Mouse (Mus musculus) midbrain, embryonic 12.5 days (tissue): ENCODE data around the gene Rarres1. TPM values are rescaled to one million over a fixed set of nuclear protein-coding genes. Genes with fewer than 3 reads are reported as not detected.

ENCODE experiments used
- ATAC-seq: fragments of 200-750 bp; cut with Nextera tagmentation; 2 replicates; pipeline ENCODE4 v1.8.0; 2017; ENCODE audit warnings: low read depth, moderate TSS enrichment, moderate library complexity; ENCODE audit not compliant: low FRiP score
- H3K27ac ChIP-seq: fragments of 300-500 bp; sonication (generic); replicated peaks from 2 replicates; pipeline ENCODE4 v1.5.1; 2016; ENCODE audit warnings: mild to moderate bottlenecking
- H3K27me3 ChIP-seq: fragments of 300-500 bp; sonication (generic); 2 replicates; pipeline ENCODE4 v1.6.1; 2016; ENCODE audit warnings: mild to moderate bottlenecking
- H3K36me3 ChIP-seq: fragments of 300-500 bp; sonication (generic); 2 replicates; pipeline ENCODE4 v1.6.1; 2016
- H3K4me1 ChIP-seq: fragments of 300-500 bp; sonication (generic); 2 replicates; pipeline ENCODE4 v1.6.1; 2016
- H3K4me2 ChIP-seq: fragments of 300-500 bp; sonication (generic); replicated peaks from 2 replicates; pipeline ENCODE4 v1.6.1; 2016; ENCODE audit warnings: mild to moderate bottlenecking, moderate library complexity
- H3K4me3 ChIP-seq: fragments of 300-500 bp; sonication (generic); 2 replicates; pipeline ENCODE4 v1.5.1; 2016; ENCODE audit warnings: mild to moderate bottlenecking
- H3K9ac ChIP-seq: fragments of 300-500 bp; sonication (generic); replicated peaks from 2 replicates; pipeline ENCODE4 v1.6.1; 2016; ENCODE audit warnings: mild to moderate bottlenecking, moderate library complexity
- H3K9me3 ChIP-seq: fragments of 300-500 bp; sonication (generic); 2 replicates; pipeline ENCODE4 v1.6.1; 2016; ENCODE audit warnings: mild to moderate bottlenecking
- WGBS: fragments of 180-500 bp; shearing (Covaris S2); methylation state at CpG from one replicate; pipeline ENCODE4 v1.1.7; 2016; 5-methylcytosine and 5-hydroxymethylcytosine counted together
- polyA plus RNA-seq: library from polyadenylated mRNA; unstranded; fragments of >200 nt; fragmentation: Nextera tagmentation; extraction: Ambion mirVana; gene quantifications from 2 replicates; pipeline ENCODE4 v1.2.1, GENCODE M21; 2016

Gene Rarres1
- polyA plus RNA-seq, 1 experiment from 2014 or later, result 1.1 TPM

- H3K27ac ChIP-seq, result no peak overlapping the region
- H3K36me3 ChIP-seq, result no peaks in the 10 kb centered on the region
- ATAC-seq, result no peak
- no peaks in the 10 kb centered on the region for H3K4me1 ChIP-seq
- H3K9me3 ChIP-seq, result no peaks in the 10 kb centered on the region
- H3K9ac ChIP-seq, result no peak overlapping the region
- no peak overlapping the region for H3K4me2 ChIP-seq
- H3K27me3 ChIP-seq, result no peaks in the 10 kb centered on the region
- H3K4me3 ChIP-seq, result no peak overlapping the region
- 79% methylated on average over 2 of the region's 2 CpGs for WGBS
These were observed 30.1 kb downstream of the Rarres1 start for GRCm38 (mm10) chr3:67485233-67485632.

GRCm38 (mm10) chr3:67482400-67482799, 32.9 kb downstream of the Rarres1 start:
- Histone ChIP-seq H3K27ac (no peak overlapping the region), H3K36me3 (no peaks in the 10 kb centered on the region), H3K4me3 (no peak overlapping the region), H3K9ac (no peak overlapping the region), H3K4me1 (no peaks in the 10 kb centered on the region), H3K27me3 (no peaks in the 10 kb centered on the region), H3K4me2 (no peak overlapping the region), H3K9me3 (no peaks in the 10 kb centered on the region)
- WGBS, result 94% methylated on average over 10 of the region's 10 CpGs
- ATAC-seq, result no peak

GRCm38 (mm10) chr3:67479806-67480205, 35.5 kb downstream of the Rarres1 start:
- Histone ChIP-seq H3K4me3 (no peak overlapping the region), H3K4me1 (no peaks in the 10 kb centered on the region), H3K27me3 (no peaks in the 10 kb centered on the region), H3K4me2 (no peak overlapping the region), H3K9ac (no peak overlapping the region), H3K36me3 (peaks cover 13% of the 10 kb centered on the region; the same call in 1 of the 2 replicates), H3K9me3 (no peaks in the 10 kb centered on the region), H3K27ac (no peak overlapping the region)
- ATAC-seq, result no peak
- 95% methylated on average over 11 of the region's 11 CpGs for WGBS

- no peaks in the 10 kb centered on the region for H3K4me1 ChIP-seq
- H3K9ac ChIP-seq, result no peak overlapping the region
- H3K27ac ChIP-seq, result no peak overlapping the region
- no peaks in the 10 kb centered on the region for H3K27me3 ChIP-seq
- H3K4me2 ChIP-seq, result no peak overlapping the region
- ATAC-seq, result no peak
- no peaks in the 10 kb centered on the region for H3K9me3 ChIP-seq
- H3K36me3 ChIP-seq, result peaks cover 26% of the 10 kb centered on the region
- WGBS, result 90% methylated on average over 6 of the region's 6 CpGs
- H3K4me3 ChIP-seq, result no peak overlapping the region
These were observed 41.9 kb downstream of the Rarres1 start for GRCm38 (mm10) chr3:67473438-67473837.

- H3K27me3 ChIP-seq, result no peaks in the 10 kb centered on the region
- H3K9ac ChIP-seq, result no peak overlapping the region
- H3K36me3 ChIP-seq, result peaks cover 39% of the 10 kb centered on the region
- H3K4me3 ChIP-seq, result no peak overlapping the region
- ATAC-seq, result no peak
- H3K27ac ChIP-seq, result no peak overlapping the region
- H3K4me2 ChIP-seq, result no peak overlapping the region
- WGBS, result 90% methylated on average over 4 of the region's 4 CpGs
- H3K9me3 ChIP-seq, result no peaks in the 10 kb centered on the region
- H3K4me1 ChIP-seq, result no peaks in the 10 kb centered on the region
These were observed 43.8 kb downstream of the Rarres1 start for GRCm38 (mm10) chr3:67471408-67472127.

GRCm38 (mm10) chr3:67467281-67467680, 48.0 kb downstream of the Rarres1 start:
- no peak overlapping the region for H3K4me2 ChIP-seq
- H3K4me1 ChIP-seq, result peaks cover 16% of the 10 kb centered on the region
- H3K27me3 ChIP-seq, result no peaks in the 10 kb centered on the region
- no peaks in the 10 kb centered on the region for H3K9me3 ChIP-seq
- no peak overlapping the region for H3K9ac ChIP-seq
- ATAC-seq, result no peak
- H3K36me3 ChIP-seq, result peaks cover 20% of the 10 kb centered on the region
- no peak overlapping the region for H3K4me3 ChIP-seq
- WGBS, result 92% methylated on average over 2 of the region's 2 CpGs
- H3K27ac ChIP-seq, result no peak overlapping the region

GRCm38 (mm10) chr3:67466576-67466975, 48.7 kb downstream of the Rarres1 start:
- Histone ChIP-seq H3K4me1 (peaks cover 21% of the 10 kb centered on the region), H3K9ac (no peak overlapping the region), H3K4me2 (no peak overlapping the region), H3K9me3 (no peaks in the 10 kb centered on the region), H3K27me3 (no peaks in the 10 kb centered on the region), H3K36me3 (peaks cover 20% of the 10 kb centered on the region), H3K4me3 (no peak overlapping the region), H3K27ac (no peak overlapping the region)
- WGBS, result 90% methylated on average over 5 of the region's 5 CpGs
- no peak for ATAC-seq

GRCm38 (mm10) chr3:67463450-67464372, 51.6 kb downstream of the Rarres1 start, which contains the start of gene Lxn:
Gene Lxn (minus strand): TSS chr3:67463926.
- Histone ChIP-seq H3K36me3 (peaks cover 21% of the 10 kb centered on the region), H3K27me3 (no peaks in the 10 kb centered on the region), H3K4me3 (peak within 1 kb of the TSS; percentile 66), H3K4me1 (peaks cover 26% of the 10 kb centered on the region), H3K9ac (peak within 1 kb of the TSS; percentile 79), H3K27ac (peak within 1 kb of the TSS; percentile 58), H3K4me2 (peak within 1 kb of the TSS; percentile 88), H3K9me3 (no peaks in the 10 kb centered on the region)
- ATAC-seq, result peak; percentile 84
- WGBS, result 1% methylated on average over 43 of the region's 43 CpGs

GRCm38 (mm10) chr3:67463001-67463400, 52.3 kb downstream of the Rarres1 start:
- Histone ChIP-seq H3K36me3 (peaks cover 21% of the 10 kb centered on the region), H3K4me1 (peaks cover 26% of the 10 kb centered on the region), H3K27ac (peak overlapping the region; percentile 58), H3K4me2 (peak overlapping the region; percentile 88), H3K9me3 (no peaks in the 10 kb centered on the region), H3K9ac (peak overlapping the region; percentile 79), H3K27me3 (no peaks in the 10 kb centered on the region), H3K4me3 (peak overlapping the region; percentile 66)
- WGBS, result 4% methylated on average over 12 of the region's 12 CpGs
- no peak; the same call in 1 of the 2 replicates for ATAC-seq

GRCm38 (mm10) chr3:67462578-67462977, 52.7 kb downstream of the Rarres1 start:
- Histone ChIP-seq H3K36me3 (peaks cover 19% of the 10 kb centered on the region), H3K4me3 (peak overlapping the region; percentile 66), H3K9me3 (no peaks in the 10 kb centered on the region), H3K4me2 (peak overlapping the region; percentile 88), H3K4me1 (peaks cover 26% of the 10 kb centered on the region), H3K27me3 (no peaks in the 10 kb centered on the region), H3K27ac (0 out of 2 replicates have a peak overlapping the region, but pooled peaks have one; percentile 2), H3K9ac (no peak overlapping the region; the same call in 1 of the 2 replicates)
- ATAC-seq, result no peak
- WGBS, result 67% methylated on average over 10 of the region's 10 CpGs

GRCm38 (mm10) chr3:67462015-67462414, 53.3 kb downstream of the Rarres1 start:
- Histone ChIP-seq H3K27me3 (no peaks in the 10 kb centered on the region), H3K27ac (no peak overlapping the region), H3K4me3 (no peak overlapping the region), H3K4me1 (peaks cover 26% of the 10 kb centered on the region), H3K9me3 (no peaks in the 10 kb centered on the region), H3K4me2 (peak overlapping the region; percentile 88; the same call in 1 of the 2 replicates), H3K9ac (no peak overlapping the region), H3K36me3 (peaks cover 24% of the 10 kb centered on the region)
- WGBS, result 69% methylated on average over 7 of the region's 7 CpGs
- ATAC-seq, result no peak

GRCm38 (mm10) chr3:67459881-67460280, 55.4 kb downstream of the Rarres1 start:
- peak overlapping the region; percentile 42; the same call in 1 of the 2 replicates for H3K27ac ChIP-seq
- no peaks in the 10 kb centered on the region for H3K9me3 ChIP-seq
- peaks cover 40% of the 10 kb centered on the region for H3K36me3 ChIP-seq
- no peaks in the 10 kb centered on the region for H3K27me3 ChIP-seq
- H3K4me3 ChIP-seq, result no peak overlapping the region
- H3K4me2 ChIP-seq, result no peak overlapping the region
- 44% methylated on average over 3 of the region's 3 CpGs for WGBS
- ATAC-seq, result no peak
- peaks cover 26% of the 10 kb centered on the region for H3K4me1 ChIP-seq
- no peak overlapping the region for H3K9ac ChIP-seq
